Mouse (Mus musculus) mouse embryonic stem cell (cell line): ENCODE measurements around the gene Clns1a.

Experiments used
- in situ Hi-C, 2 experiments: fragments of 300-500 bp; cut with MboI; formaldehyde crosslinking; loops; 1 replicate in 1 of 2; 3 replicates in 1 of 2; pipeline ENCODE4 v1.14.3; 2019 to 2020; ENCODE audit warnings: low sequenced_read_pairs in 2 of 2, low pct_unique_long_range_greater_than_20kb in 1 of 2, mixed read lengths in 1 of 2; ENCODE audit not compliant: unreplicated experiment in 1 of 2

Clns1a gene

DNA sequence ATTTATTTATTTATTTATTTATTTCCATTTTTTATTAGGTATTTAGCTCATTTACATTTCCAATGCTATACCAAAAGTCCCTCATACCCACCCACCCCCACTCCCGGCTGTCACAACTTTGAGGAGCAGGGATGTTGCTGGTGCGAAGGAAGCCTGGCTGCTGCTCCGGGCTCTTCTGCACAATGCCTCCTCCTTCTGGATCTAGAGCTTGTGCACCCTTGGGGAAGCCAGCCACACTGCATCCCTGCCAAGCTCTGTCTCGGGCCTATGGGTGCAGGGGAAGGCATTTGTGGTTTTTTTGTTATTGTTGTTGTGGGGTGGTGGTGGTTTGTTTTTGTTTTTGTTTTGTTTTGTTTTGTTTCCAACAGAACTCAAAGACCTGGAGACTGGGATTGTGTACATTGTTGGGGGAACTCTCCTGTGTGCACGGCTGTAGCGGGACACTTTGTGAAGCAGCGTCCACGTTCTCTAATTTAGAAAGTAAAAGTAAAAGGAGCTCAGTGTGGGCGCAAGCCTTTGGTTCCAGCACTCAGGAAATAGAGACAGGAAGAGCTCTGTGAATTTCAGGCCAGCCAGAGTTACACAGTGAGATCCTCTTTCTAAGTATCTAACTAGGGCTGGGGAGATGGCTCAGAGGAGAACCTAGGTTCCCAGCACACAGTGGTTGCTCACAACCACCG, 52.2 kb downstream of the Clns1a start:
- in situ Hi-C loops, result loop anchor here (10.0 to 25.0 kb wide), 3 partner anchors 236 to 376 kb away; partner anchors contain the start of gene Myo7a (in 1 of the 2)

DNA sequence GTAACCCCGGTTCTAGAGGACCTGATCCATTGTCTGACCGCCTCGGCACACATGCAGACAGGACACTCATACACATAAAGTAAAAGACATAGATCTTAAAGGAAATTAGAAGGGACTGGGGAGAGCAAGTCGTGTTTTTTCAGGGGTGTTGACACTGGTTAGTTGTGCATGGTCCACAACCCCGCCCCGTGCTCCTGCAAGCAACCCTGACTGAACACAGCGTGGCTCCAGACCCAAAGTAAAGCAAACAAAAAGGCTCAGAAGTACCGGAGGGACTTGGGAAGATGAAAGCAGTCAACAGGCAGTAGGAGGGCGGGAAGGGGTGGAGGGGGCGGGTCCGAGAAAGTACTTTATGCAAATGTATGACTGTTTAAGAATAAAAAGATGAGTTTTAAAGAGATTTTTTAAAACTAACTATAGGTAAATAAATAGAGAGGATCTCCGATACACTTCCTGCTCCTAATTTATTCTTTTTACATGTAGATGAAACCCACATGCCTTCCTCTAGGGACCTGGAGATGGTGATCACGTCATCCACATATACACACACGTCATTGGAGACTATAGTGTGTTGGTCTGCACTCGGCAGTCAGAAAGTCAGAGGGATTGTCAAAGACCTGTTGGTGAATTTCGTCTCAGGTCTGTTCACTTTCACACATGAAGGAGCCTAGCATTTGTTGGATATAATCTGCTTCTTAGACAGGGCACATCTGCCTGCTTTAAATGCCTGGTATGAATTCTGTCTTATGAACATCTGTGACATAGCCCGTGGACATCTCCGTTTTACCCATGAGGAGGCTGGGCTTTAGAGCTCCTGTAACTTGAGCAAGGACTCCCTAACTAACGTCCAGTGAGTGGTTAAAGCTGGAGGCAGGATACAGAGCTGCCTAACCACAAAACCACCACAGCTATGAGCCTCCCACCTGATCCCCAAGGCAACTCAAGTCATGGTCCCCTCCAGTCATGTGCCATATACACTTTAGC, 53.1 kb downstream of the Clns1a start:
- in situ Hi-C loops, result loop anchor here (5.0 to 25.0 kb wide), 5 partner anchors 95 to 375 kb away; partner anchors contain the start of gene Myo7a (in 1 of the 2)

DNA sequence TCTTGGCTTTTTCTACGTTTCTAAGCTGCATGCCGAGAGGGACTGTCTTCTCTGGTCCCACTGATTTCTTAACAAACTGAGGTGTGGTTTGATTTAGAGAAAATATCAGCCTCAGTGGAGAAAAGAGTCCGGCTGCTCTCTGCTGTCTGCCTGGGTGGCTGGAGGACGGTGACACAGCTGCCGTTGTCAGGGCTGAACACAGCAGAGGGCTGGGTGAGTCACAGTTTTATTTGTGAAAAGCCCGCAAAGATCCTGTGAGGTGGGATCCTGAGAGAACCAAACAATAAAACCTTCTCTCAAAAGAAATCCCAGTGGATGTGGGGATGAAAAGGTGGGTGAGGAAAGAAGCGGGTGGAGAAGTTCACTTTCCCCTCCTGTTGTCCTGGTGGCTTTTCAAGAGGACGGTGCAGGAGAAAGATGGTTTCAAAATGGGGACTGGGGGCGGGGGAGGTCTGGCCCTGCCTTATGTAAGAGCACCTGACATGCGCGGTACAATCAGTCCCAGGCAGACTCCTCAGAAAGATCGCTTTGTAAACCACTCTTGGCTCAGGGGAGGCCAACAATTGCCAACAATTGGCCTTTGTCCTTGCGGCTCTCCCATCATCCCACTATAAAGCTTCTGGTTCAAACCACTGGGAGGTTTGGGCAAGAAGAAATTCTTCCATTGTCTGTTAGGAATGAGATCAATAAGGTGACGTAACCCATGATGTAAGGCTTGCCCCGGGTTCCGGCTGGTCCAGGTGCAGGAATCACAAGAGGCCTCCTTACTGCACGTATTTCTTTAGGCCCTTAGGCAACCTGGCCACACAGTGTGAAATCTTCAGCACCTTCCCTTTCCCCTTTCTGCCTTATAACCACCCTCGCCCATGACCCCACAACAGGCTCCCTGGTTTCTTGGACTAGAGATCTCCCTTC, 60.8 kb downstream of the Clns1a start:
- in situ Hi-C loops, result loop anchor here in 1 of 2 experiments (10.0 kb wide), 1 partner anchor 88 kb away; no protein-coding TSS in a partner anchor

DNA sequence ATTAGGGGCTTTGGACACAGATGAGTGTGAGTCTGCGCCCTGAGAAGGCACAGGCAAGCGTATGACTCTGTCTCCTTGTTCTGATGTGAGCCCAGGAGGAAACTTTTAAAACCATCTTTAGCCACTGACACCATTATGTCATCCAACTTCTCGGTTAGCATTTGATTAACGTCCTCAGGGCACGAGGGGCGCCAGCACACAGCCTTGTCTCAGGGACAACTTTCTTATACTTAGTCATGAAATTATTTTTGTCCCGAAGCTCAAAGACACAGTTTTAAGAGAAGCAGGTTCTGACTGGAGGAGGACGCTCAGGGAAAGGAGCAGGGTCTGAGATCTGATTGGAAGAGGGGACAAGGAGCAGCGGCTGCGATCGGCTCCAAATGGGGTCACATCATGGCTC, 68.2 kb downstream of the Clns1a start:
- in situ Hi-C loops, result no loop called here

DNA sequence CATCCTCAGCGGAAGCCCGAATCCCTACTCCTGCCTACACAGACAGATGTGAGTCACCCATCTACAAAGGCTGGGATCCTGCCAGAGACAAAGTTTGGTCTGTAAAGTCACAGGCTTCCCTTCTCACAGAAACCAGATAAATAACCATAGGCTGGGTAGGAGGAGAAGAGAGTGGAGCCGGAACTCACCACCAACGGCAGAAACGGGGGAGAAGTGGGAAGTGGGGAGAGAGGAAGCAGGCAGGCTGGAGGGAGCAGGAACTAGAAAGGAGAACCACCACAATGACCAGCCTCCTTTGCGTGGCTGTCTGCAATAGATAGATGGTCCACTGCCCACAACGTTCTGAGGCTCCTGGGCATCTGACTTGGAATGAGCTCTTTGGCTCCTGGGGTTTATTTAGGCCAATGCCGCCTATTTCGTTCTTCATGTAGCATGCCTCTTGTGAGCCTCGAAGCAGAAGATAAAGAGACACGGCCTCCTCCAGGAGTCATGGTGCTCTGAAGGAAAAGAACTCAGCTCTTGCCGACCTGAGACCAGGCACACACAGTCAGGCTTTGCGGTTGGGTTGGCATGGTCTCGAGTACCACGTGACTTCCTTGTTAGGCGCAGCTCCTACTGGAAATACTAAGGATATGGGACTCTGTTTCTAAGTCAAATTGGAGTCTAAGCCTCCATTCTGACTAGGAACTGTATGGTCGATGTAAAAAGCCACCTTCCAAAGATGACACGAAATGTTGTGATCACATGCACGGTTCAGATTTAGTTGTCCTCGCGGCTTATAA, 68.9 kb downstream of the Clns1a start:
- in situ Hi-C loops, result no loop called here

DNA sequence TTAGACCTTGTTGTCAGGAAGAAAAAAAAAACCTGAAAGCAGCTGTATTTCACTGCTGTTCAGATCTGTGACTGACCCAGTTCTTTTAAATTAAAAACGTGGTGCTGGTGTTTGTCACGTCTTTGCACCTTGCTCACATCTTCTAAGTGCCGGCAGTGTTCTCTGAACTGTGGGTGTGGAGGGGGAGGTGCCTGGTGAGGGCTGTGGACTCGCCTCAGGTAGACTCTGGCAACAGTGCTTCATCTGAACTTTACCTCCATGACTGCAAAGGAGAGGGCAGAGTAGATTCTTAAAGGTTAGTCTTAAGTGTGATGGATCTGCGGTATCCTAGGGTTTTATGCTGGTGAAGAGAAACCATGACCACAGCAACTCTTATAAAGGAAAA, 69.5 kb downstream of the Clns1a start:
- in situ Hi-C loops, result no loop called here

DNA sequence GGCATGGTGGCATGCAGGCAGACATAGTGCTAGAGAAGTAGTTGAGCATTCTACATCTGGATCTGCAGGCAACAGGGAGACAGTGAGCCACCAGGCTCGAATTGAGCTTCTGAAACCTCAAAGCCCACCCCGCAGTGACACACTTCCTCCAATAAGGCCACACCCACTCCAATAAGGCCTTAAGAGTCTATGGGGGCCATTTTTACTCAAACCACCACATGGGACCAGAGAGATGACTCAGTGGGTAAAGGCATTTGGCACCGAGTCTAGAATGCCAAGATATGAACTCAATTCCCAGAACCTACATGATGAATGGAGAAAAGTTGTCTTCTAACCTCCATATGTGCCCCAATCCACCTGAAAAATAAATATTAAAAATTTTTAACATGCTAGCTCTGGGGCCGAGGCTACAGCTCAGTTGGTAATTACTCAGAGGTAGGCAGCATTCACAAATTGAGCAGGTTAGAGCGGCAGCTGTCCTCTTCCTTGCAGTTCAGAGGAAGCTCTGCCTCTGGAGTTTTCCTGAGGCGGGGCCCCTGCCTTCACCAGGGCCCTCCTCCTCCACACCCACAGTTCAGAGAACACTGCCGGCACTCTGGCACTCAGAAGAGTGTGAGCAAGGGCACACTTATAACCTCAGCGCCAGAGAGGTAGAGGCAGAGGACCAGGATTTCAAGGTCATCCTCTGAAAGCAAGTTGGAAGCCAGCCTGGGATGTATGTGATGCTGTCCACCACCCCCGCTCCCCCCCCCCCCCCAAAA, 70.2 kb downstream of the Clns1a start:
- in situ Hi-C loops, result no loop called here

DNA sequence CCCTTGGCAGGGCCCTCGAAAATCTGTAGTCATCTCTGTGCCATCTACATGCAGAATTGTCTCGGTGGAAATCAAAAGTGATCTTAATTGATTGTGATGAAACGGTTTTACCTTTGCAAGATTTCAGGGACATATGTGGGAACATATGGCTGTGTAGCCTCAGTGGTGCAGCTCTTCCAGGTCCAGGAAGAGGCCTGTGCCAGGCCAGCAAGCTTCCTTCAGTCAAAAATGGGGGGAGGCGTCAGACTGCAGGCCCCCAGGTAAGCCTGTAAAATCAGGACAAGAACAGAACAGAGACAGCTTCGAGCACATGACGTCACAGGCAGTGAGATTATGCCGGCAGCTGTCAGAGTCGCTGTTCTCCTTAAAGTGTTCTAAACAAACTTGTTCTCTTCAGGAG, 71.4 kb downstream of the Clns1a start:
- in situ Hi-C loops, result no loop called here

DNA sequence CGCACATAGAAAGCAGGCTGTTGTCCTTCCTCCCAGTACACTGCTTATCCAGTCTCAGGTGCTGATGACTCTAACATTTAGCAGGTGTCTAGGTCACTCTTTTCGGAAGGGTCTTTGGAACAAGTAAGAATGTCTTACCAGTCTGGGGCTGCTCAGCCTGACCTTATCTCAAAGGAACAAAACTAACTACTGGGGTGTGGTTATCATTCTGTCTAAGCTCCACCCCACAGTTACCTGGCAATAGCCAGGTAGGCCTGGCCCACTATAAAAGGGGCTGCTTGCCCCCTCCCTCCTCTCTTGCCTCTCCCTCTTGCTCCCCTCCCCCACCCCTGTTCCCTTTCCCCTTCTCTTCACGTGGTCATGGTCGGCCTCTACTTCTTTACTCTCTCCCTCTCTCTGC, 72.6 kb downstream of the Clns1a start:
- in situ Hi-C loops, result no loop called here
